Mouse (Mus musculus) bone marrow macrophage, adult 2 months (primary cell): Measurements from ENCODE around the gene Mr1. TPM values are rescaled to one million over a fixed set of nuclear protein-coding genes. Genes with fewer than 3 reads are reported as not detected.

ENCODE experiments used
- H3K27ac ChIP-seq: 2 replicates; pipeline ENCODE4 v1.5.1; 2012; ENCODE audit warnings: low read depth, low read length; ENCODE audit not compliant: insufficient read depth
- H3K4me1 ChIP-seq: 2 replicates; pipeline ENCODE4 v1.6.1; 2012; ENCODE audit warnings: low read length; ENCODE audit not compliant: control insufficient read depth, insufficient read depth
- H3K4me3 ChIP-seq: 2 replicates; pipeline ENCODE4 v1.5.1; 2012; ENCODE audit warnings: mild to moderate bottlenecking, low read length, moderate library complexity; ENCODE audit not compliant: insufficient read depth
- CTCF ChIP-seq: IDR thresholded peaks from 2 replicates; pipeline ENCODE4 v1.5.1; 2012; ENCODE audit warnings: low read depth, mild to moderate bottlenecking, low read length, moderate library complexity
- POLR2A ChIP-seq: IDR thresholded peaks from 2 replicates; pipeline ENCODE4 v1.6.1; 2012; ENCODE audit warnings: mild to moderate bottlenecking, low read depth, low read length, borderline replicate concordance
- polyA plus RNA-seq: library from polyadenylated mRNA; stranded (reverse); fragments of >200 nt; gene quantifications from 2 replicates; pipeline ENCODE4 v1.2.4, GENCODE M21; 2012; ENCODE audit not compliant: missing spikeins, insufficient read depth, insufficient read length

Gene Mr1
- polyA plus RNA-seq, 1 experiment: 9.2 TPM

GRCm38 (mm10) chr1:155169935-155170334, 23.3 kb upstream of the Mr1 start:
- TF ChIP-seq CTCF (no peak), POLR2A (no peak)
- Histone ChIP-seq H3K4me3 (no peak overlapping the region), H3K27ac (no peak overlapping the region), H3K4me1 (peaks cover 4% of the 10 kb centered on the region; the same call in 1 of the 2 replicates)

- Histone ChIP-seq H3K27ac (no peak overlapping the region), H3K4me3 (no peak overlapping the region), H3K4me1 (peaks cover 15% of the 10 kb centered on the region)
- TF ChIP-seq POLR2A: no peak
- TF ChIP-seq CTCF: no peak
Measured at GRCm38 (mm10) chr1:155167453-155167852, 20.8 kb upstream of the Mr1 start.

- Histone ChIP-seq H3K4me3 (peak overlapping the region; percentile 75), H3K4me1 (peaks cover 24% of the 10 kb centered on the region), H3K27ac (peak overlapping the region; percentile 19; the same call in 1 of the 2 replicates)
- TF ChIP-seq CTCF (no peak), POLR2A (no peak)
Measured at GRCm38 (mm10) chr1:155158970-155159484, 12.4 kb upstream of the Mr1 start.

- peak within 1 kb of the TSS; percentile 75 for H3K4me3 ChIP-seq
- no peak for TF ChIP-seq CTCF
- no peak for TF ChIP-seq POLR2A
- H3K4me1 ChIP-seq: peaks cover 25% of the 10 kb centered on the region
- peak within 1 kb of the TSS; percentile 19; the same call in 1 of the 2 replicates for H3K27ac ChIP-seq
Measured at GRCm38 (mm10) chr1:155158141-155158969, 11.7 kb upstream of the Mr1 start, which contains the start of gene Stx6. Gene Stx6 (plus strand): TSS chr1:155158715.

GRCm38 (mm10) chr1:155153906-155154305, 7.3 kb upstream of the Mr1 start:
- peaks cover 18% of the 10 kb centered on the region for H3K4me1 ChIP-seq
- no peak overlapping the region for H3K27ac ChIP-seq
- TF ChIP-seq POLR2A: no peak
- TF ChIP-seq CTCF: no peak

GRCm38 (mm10) chr1:155150821-155151220, 4.2 kb upstream of the Mr1 start:
- no peak overlapping the region for H3K27ac ChIP-seq
- TF ChIP-seq CTCF (no peak), POLR2A (no peak)
- no peak overlapping the region for H3K4me3 ChIP-seq
- peaks cover 20% of the 10 kb centered on the region for H3K4me1 ChIP-seq

More at GRCm38 (mm10) chr1:155153906-155154305, 7.3 kb upstream of the Mr1 start:
- H3K4me3 ChIP-seq: no peak overlapping the region

GRCm38 (mm10) chr1:155149403-155149802, 2.8 kb upstream of the Mr1 start:
- TF ChIP-seq POLR2A (no peak), CTCF (no peak)
- H3K4me3 ChIP-seq: no peak overlapping the region
- H3K27ac ChIP-seq: no peak overlapping the region
- H3K4me1 ChIP-seq: peaks cover 20% of the 10 kb centered on the region

- peak overlapping the region; percentile 48 for H3K27ac ChIP-seq
- H3K4me3 ChIP-seq: no peak overlapping the region
- peaks cover 17% of the 10 kb centered on the region for H3K4me1 ChIP-seq
- no peak for TF ChIP-seq POLR2A
- TF ChIP-seq CTCF: no peak
Measured at GRCm38 (mm10) chr1:155147228-155147627, 614 bp upstream of the Mr1 start.

- H3K4me3 ChIP-seq: peak overlapping the region; percentile 73
- no peak for TF ChIP-seq POLR2A
- TF ChIP-seq CTCF: no peak
- peaks cover 17% of the 10 kb centered on the region for H3K4me1 ChIP-seq
- H3K27ac ChIP-seq: peak overlapping the region; percentile 78
Measured at GRCm38 (mm10) chr1:155145620-155146019, 994 bp downstream of the Mr1 start.

- no peak overlapping the region for H3K27ac ChIP-seq
- no peak overlapping the region for H3K4me3 ChIP-seq
- peaks cover 23% of the 10 kb centered on the region for H3K4me1 ChIP-seq
- no peak for TF ChIP-seq CTCF
- no peak for TF ChIP-seq POLR2A
Measured at GRCm38 (mm10) chr1:155140076-155140475, 6.5 kb downstream of the Mr1 start.
